Mouse (Mus musculus): ENCODE results near the gene Nek8.

The Nek8 gene

GRCm38 (mm10) chr11:78183884-78184514 lies 7.5 kb upstream of the Nek8 start:
- in situ Hi-C loops (cut with MboI) = no loop called here

GRCm38 (mm10) chr11:78182961-78183844 lies 6.7 kb upstream of the Nek8 start, which contains the start of gene Rpl23a:
TSS of gene Rpl23a (minus strand) at chr11:78183584.
- in situ Hi-C loops (cut with MboI) = no loop called here

- in situ Hi-C loops (cut with MboI) = no loop called here
Measured at GRCm38 (mm10) chr11:78182450-78182849, 6.0 kb upstream of the Nek8 start.

DNA sequence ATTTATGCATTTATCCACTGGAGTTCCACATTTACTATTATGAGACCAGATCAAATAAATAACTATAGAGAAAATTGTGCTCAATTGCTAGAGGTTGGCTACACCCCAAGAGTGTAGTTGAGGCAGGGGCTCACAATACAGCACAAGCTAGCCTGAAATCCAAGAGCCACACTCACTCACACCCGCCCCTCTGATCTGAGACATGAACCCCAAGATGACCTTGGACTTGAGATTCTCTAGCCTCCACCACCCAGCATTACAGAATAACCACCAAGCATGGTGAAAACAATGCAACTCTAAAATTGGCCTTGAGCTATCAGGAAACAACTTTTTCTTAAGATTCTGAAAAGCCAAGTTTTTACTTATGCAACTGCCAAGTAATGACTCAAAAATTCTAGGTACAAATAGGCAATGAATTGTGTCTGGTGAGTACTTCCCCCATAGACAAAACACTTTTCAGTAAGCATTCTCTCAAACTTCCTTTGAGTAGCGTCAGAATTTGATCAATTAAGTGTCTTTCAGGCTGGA lies 5.4 kb upstream of the Nek8 start:
- in situ Hi-C loops (cut with MboI) = no loop called here

- in situ Hi-C loops (cut with MboI) = no loop called here
Measured at GRCm38 (mm10) chr11:78180081-78180761, 3.7 kb upstream of the Nek8 start.

- in situ Hi-C loops (cut with MboI) = no loop called here
Measured at GRCm38 (mm10) chr11:78179438-78179999, 3.0 kb upstream of the Nek8 start.

- in situ Hi-C loops (cut with MboI) = no loop called here
Measured at GRCm38 (mm10) chr11:78178859-78179437, 2.5 kb upstream of the Nek8 start.

DNA sequence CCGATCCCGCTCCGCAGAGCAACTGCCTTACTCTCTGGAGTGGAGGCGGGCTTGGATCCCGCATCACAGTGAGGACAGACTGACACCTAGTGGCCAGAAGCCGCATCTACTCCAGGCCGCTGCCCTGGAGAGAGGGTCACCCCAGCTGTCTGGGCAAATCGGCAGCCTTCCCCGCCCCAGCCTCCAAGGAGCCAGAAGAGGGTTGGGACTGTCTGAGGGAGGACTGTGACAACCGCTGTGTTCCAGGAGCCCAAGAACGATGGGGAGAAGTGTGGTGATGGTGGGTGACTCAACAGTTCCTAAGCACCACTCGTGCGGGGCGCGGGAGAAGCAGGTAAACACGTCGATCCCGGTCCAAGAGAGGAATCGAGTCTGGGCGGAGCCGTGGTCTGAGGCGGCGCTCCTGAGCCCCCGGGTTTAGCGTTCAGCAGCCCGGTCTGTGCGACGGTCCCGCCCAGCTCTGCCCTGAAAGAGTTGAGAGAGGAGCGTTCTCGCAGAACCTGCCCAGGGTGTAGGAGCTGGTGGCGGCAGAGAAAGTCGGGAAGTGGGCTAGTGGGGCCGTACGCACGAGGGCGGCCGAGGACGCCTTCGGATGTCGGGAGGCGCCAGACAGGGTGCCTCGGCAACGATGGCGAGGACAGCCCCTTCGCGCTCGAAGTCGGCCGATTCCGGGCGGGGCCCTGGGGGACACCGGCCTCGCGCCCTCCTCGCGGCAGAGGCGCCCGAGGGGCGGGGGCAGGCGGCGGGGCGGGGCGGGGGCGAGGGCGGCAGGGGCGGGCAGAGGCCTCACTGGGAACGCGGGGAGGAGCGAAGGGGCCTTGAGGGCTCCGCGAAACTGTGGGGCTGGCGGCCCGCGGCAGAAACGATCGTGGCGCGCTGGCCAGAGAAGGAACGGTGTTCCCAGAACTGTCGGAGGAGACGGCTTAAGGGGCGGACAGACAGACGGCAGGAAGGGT lies 1.7 kb upstream of the Nek8 start:
- in situ Hi-C loops (cut with MboI) = no loop called here

DNA sequence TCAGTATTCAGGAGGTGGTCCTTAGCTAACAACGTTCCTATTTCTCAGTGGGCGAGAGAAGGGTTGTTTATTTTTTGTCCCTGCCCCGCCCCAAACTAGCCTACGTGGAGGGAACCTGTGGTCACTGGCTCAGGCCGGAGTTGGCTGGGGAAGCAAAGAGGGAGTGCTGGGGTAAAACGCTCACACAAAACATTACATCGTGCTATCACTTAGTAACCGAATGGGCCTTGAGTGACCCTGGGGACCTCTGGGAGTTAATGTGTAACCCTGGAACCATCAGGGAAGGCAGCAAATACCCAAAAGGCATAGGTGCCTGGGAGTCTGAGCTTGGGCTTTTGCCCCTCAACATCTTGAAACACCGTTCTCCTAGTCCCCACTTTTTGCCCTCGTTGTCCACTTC lies 962 bp upstream of the Nek8 start:
- in situ Hi-C loops (cut with MboI) = no loop called here

- in situ Hi-C loops (cut with MboI) = no loop called here
Measured at GRCm38 (mm10) chr11:78176905-78177331, 443 bp upstream of the Nek8 start.

DNA sequence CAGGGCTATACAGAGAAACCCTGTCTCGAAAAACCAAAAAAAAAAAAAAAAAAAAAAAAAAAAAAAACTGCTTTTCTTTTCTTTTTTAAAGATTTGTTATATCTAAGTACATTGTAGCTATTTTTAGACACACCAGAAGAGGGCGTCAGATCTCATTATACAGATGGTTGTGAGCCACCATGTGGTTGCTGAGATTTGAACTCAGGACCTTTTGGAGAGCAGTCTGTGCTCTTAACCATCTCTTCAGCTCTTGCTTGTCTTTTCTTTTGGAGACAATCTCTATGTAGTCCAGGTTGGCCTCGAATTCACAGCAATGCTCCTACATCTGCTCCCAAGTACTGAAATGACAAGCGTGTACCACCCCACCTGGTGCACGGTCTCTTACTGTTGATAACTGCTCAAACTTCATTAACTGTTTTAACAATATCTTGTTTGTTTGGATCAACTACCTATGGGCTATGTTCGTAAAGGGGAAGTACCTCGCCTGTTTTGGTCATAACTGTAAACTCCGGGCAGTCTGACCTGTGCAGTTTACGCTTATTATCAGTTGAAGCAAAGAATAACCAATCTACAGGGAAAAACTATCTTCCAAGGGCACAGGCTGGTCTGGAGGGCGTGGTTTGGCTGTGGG lies 589 bp downstream of the Nek8 start:
- in situ Hi-C loops (cut with MboI) = no loop called here

- in situ Hi-C loops (cut with MboI) = no loop called here
Measured at GRCm38 (mm10) chr11:78174506-78174905, 2.0 kb downstream of the Nek8 start.

- in situ Hi-C loops (cut with MboI) = no loop called here
Measured at GRCm38 (mm10) chr11:78172748-78173383, 3.6 kb downstream of the Nek8 start.

GRCm38 (mm10) chr11:78172034-78172747 lies 4.3 kb downstream of the Nek8 start:
- in situ Hi-C loops (cut with MboI) = no loop called here

- in situ Hi-C loops (cut with MboI) = no loop called here
Measured at GRCm38 (mm10) chr11:78171328-78171727, 5.1 kb downstream of the Nek8 start.

DNA sequence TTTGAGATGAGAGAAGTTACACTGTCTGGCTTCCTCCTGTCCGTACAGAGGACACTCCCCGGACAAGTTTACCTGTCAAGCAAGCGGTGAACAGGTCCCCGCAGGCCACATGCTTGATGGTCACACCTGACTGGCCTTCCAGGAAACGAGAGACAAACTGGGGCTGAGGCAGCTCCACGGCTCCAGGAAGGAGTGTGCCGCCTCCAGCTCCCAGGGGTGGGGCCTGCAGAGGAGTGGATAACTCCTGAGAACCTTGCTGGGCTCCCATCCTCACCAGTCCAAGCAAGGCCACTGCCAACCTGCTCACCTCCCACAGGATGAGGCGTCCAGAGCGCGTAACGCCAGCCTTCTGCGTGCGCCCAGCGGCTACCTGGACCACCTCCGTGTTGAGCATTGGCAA lies 6.2 kb downstream of the Nek8 start:
- in situ Hi-C loops (cut with MboI) = no loop called here

- in situ Hi-C loops (cut with MboI) = no loop called here
Measured at GRCm38 (mm10) chr11:78168541-78169468, 7.7 kb downstream of the Nek8 start.

All from mature B cell (primary cell).